Mouse (Mus musculus): ENCODE measurements at regions not wholly inside any gene's neighbourhood (a gene's known extent, or its start where the extent isn't known, plus 50 kb on each side); places are given as distances from the start of the nearest gene placed in this dataset.

GRCm38 (mm10) chr11:82588744-82589143, 175.4 kb downstream of the Cct6b start:
- DNase-seq (ENCODE audit: low read depth): no peak

- no peak for DNase-seq (ENCODE audit: low read depth)
These were observed 184.2 kb downstream of the Cct6b start for GRCm38 (mm10) chr11:82579841-82580415.

- no peak for DNase-seq (ENCODE audit: low read depth)
These were observed 187.3 kb downstream of the Tmem132e start for GRCm38 (mm10) chr11:82576019-82576418.

GRCm38 (mm10) chr11:82573126-82573525, 184.4 kb downstream of the Tmem132e start:
- DNase-seq (ENCODE audit: low read depth): no peak

- no peak for DNase-seq (ENCODE audit: low read depth)
These were observed 182.8 kb downstream of the Tmem132e start for GRCm38 (mm10) chr11:82571525-82571924.

- DNase-seq (ENCODE audit: low read depth): no peak
These were observed 181.1 kb downstream of the Tmem132e start for GRCm38 (mm10) chr11:82569819-82570218.

GRCm38 (mm10) chr11:82568219-82568676, 179.5 kb downstream of the Tmem132e start:
- DNase-seq (ENCODE audit: low read depth): no peak

- no peak for DNase-seq (ENCODE audit: low read depth)
These were observed 178.4 kb downstream of the Tmem132e start for GRCm38 (mm10) chr11:82567014-82567685.

- no peak for DNase-seq (ENCODE audit: low read depth)
These were observed 177.4 kb downstream of the Tmem132e start for GRCm38 (mm10) chr11:82566092-82566491.

GRCm38 (mm10) chr11:82564181-82564580, 175.5 kb downstream of the Tmem132e start:
- no peak for DNase-seq (ENCODE audit: low read depth)

GRCm38 (mm10) chr11:82542028-82542427, 153.3 kb downstream of the Tmem132e start:
- DNase-seq (ENCODE audit: low read depth): no peak

GRCm38 (mm10) chr11:82541376-82541775, 152.7 kb downstream of the Tmem132e start:
- DNase-seq (ENCODE audit: low read depth): no peak

- DNase-seq (ENCODE audit: low read depth): no peak
These were observed 149.2 kb downstream of the Tmem132e start for GRCm38 (mm10) chr11:82537931-82538330.

- no peak for DNase-seq (ENCODE audit: low read depth)
These were observed 134.6 kb downstream of the Tmem132e start for GRCm38 (mm10) chr11:82523200-82523802.

GRCm38 (mm10) chr11:82521383-82521782, 132.7 kb downstream of the Tmem132e start:
- no peak for DNase-seq (ENCODE audit: low read depth)

GRCm38 (mm10) chr11:82518691-82519090, 130.0 kb downstream of the Tmem132e start:
- no peak for DNase-seq (ENCODE audit: low read depth)

GRCm38 (mm10) chr11:82514526-82515144, 125.9 kb downstream of the Tmem132e start:
- DNase-seq (ENCODE audit: low read depth): peak; percentile 17

- no peak for DNase-seq (ENCODE audit: low read depth)
These were observed 119.9 kb downstream of the Tmem132e start for GRCm38 (mm10) chr11:82508564-82508963.

Data from c-Kit-positive CD71-negative TER-119-negative erythroid progenitor cells, embryonic 14.5 days (primary cell).